Mouse (Mus musculus): ENCODE measurements around the gene Lrrc10.

DNA sequence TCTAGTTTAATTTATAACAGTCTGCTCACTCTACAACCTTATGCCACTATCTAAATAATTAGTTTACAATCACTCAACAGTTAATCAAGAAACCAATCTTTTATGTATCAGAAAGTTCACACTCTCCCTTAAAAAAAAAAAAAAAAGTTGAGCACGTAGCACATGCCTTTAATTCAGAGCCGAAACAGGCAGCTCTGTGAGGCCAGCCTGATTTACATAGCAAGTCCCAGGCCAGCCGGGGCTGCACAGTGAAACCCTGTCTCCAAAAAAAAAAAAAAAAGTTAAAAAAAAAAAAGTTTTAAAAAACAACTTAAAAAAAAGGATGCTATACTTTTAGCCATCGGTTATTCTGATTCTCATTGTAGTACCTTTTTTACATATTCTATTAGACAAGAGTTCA lies 36.2 kb downstream of the Lrrc10 start:
- TF ChIP-seq CTCF (IDR thresholded peaks at IDR 0.05), result no peak
- no peak for TF ChIP-seq POLR2A (IDR thresholded peaks at IDR 0.05; ENCODE audit: insufficient read depth, low read depth, low read length)
